Mouse (Mus musculus): ENCODE measurements at regions not wholly inside any gene's neighbourhood (a gene's known extent, or its start where the extent isn't known, plus 50 kb on each side); places are given as distances from the start of the nearest gene placed in this dataset.

DNA sequence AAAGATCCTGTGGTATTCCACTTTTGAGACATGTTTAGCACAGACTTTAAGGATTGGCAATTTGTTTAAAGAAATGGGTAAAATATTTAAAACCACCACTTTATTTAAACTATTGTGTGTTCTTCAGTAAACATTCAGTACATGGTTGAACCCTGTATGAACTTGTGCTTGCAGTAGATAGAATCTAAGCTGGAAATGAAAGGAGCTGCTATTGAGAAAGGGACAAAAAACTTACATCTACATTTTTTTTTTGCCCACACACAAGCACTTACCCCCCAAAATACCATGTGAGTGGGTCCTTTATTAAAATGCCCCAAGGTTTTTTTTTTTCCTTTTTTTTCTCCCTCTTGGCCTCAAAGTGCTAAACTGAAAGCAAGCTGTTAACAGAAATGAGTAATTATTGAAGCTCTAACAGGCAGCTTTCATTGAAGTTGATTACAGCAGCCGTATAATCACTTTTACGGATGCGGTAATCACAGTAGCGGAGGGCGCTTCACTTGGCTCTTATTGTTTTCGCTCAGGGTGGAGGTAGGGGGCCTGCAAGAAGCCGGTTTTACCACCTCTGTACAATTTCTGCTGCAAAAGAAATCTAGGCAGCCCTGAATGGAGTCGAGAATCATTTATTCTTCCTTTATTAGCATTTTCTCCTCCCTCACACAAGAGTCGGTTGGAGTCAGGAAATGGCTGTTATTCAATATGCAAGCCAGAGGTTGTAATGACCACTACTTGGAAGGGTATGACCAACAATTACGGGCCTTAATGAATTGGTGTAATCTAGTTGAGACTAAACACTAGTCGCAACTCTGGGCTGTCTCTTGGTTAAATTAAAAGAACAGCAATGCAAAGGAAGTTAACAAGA, 257.7 kb downstream of the Lmo4 start:
- DNase-seq (ENCODE audit: low spot score in 2 of 2): no peak

DNA sequence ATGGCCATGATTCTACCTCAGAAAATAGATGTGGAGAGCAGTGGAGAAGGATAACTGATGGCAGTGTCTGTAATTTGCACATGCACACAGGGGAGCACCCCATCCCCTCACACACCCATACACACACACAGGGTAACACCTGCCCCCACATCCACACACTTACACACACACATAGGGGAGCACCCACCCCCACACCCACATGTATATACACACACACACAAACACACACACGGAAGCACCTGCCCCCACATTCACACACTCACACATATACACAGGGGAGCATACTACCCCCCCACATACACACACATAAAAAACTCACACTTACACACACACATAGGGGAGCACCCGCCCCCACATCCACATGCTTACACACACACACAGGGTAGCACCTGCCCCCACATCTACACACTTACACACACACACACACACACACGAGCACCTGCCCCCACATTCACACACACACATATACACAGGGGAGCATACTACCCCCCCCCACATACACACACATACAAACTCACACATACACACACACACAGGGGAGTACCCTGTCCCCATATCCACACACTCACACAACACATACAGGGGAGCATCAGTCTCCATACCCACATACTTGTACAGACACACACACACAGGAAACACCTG, 265.8 kb downstream of the Lmo4 start:
- DNase-seq (ENCODE audit: low spot score in 2 of 2): no peak

DNA sequence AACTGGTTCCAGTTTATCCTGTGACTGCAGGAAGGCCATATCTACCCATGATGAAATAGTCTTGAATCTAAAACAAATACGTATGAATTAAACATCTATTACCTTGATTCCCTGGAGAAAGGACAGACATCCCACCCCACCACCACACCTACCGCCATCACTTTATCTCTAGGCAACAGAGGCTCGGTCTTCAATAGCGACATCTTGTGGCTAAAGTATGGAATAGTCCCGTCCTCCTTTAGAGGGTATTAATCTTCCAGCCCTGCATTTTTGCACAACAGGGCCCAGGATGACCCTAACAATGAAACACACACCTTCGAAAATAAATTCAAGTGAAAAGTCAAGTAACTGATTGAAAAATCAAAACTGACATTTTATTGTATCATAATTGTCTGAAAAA, 279.7 kb downstream of the Lmo4 start:
- no peak for DNase-seq (ENCODE audit: low spot score in 2 of 2)

DNA sequence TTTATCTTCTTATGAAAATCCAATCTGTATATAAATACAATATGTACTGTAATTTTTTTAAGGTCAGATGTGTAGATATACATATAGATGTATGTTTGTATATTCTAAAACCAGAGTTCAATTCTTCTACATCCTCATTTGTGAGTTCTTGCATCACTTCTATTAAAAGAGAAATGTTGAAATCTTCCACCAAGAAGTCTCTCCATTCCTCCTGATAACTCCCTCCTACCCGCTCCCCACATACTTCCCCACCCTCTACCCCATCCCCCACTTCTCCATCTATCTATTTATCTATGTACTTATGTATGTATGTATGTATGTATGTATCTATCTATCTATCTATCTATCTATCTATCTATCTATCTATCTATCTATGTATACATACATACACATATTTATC, 285.3 kb downstream of the Lmo4 start:
- DNase-seq (ENCODE audit: low spot score in 2 of 2): no peak

DNA sequence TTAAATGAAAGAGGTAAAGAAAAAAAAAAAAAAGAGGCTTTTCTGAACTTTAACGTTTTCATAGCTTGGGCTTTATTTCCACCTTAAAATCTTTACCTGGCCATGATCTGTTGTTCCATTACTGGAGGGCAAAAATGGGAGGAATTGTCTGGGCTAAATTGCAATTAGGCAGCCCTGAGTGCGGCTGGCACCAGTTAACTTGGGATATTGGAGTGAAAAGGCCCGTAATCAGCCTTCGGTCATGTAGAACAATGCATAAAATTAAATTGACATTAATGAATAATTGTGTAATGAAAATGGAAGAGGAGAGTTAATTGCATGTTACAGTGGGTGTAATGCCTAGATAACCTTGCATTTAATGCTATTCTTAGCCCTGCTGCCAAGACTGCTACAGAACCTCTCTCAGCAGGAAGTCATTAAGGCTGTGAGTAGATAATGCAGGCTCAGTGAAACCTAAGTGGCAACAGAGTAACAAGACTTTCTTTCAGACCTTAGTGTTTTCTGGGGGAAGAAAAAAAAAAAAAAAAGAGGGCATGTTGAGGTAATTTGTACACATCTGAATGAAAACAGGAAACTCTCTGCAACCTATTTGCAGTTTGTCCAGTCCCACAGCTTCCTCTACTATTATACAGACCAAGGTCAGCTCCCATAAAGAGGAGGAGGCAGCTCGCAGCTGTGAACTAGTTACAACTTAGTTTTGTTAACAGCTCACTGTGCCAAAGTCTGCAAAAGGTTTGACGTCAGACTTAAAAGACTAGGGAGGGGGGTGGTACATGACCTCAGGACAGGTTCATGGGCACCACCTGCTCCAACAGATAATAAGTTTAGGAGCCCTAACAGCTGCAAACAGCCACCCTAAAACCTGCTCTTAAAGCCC, 290.4 kb downstream of the Lmo4 start:
- DNase-seq (ENCODE audit: low spot score in 2 of 2): peak; percentile 51 to 65

DNA sequence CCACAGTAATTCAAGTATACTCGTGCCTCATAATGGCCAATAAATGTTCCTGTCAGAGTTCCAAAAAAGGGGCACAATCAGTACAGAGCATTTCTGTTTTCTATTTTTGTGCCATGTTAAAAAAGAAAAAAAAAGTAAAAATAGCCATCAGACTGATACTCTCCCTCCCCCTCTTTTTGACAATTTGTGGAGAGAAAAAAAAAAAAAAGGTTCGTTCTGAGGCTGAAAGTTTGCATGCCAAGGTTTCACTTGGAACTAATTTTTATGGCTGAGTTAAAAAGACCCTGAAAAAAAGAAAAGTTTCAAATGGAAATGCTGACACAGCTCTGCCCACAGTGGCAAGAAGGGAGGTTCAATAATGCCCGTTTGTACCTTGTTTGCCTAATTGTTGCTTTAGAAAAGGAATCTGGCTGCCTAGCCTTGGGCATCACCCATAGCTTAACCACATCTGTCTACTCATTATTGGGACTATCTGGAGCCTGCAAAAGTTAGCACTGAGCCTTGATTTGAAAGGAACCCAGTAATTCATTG, 291.9 kb downstream of the Lmo4 start:
- no peak for DNase-seq (ENCODE audit: low spot score in 2 of 2)

DNA sequence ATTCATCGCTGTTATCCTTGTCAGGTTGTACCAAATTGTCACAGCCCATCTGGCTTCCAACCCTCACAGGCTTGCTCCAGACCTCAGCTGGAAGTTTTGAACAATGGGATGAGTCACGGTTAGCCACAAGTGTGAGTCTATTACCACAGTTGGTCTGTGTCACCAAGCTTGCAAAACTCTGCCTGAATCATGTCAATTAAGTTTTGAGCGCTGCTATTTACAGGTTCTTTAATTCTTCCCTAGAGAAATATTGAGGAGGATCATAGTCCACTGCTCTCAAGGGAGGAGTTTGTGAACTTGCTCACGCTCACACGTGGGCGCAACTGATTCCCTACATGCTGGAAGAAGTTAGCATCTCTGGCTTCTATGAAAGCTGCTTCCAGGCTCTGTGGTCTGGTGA, 292.6 kb downstream of the Lmo4 start:
- DNase-seq (ENCODE audit: low spot score in 2 of 2): no peak

DNA sequence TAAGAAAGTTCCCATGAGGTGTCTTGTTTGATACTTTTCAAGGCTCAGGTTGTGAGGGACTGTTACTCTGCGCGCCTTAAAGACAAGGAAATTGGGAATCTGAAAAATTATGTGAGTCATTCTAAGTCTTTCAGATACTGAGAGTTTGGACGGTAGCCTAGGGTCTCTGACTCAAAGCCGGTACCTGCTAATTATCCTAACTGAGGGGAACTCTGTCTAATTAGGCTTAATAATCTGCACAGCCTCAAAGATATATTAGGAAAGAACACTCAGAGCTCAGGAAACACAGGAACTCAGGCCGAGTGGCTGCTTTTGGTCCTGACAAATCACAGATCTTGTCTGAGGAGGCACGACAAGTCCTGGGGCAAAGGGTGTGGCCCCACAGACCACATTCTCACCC, 295.7 kb downstream of the Lmo4 start:
- no peak for DNase-seq (ENCODE audit: low spot score in 2 of 2)

DNA sequence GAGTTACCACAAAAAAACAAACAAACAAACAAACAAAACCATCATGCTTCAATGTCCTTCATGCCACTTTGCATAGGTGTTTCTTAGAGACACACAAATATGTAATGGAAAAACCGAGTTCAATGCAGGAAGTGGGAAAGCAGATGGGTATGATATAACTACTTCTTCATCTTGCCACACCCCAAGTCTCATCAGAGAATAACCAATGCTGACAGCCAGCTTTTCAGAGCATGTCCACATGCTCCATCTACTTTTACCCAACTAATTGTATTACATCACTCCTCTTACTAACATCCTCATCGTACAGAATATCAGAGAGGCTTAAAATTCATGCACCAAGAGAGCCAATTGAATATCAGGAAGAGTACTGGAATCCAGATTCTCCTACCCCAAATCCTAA, 301.6 kb downstream of the Lmo4 start:
- DNase-seq (ENCODE audit: low spot score in 2 of 2): no peak

DNA sequence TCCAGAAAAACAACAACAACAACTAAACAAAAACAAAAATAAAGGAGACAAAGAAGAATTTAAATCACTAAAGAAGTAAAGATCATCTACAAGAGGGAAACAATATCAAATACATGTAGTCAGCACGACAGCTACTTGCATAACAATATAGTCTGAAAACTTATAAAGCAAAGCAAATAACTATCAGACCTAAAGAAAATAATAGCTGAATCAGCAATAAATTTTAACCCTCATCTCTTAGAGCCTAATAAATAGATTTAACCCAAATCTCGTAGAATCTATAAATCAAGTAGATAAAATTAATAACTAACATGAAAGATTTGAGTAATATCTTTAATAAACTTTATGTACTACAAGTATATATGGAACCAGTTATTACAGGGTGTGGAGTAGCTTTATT, 324.2 kb downstream of the Lmo4 start:
- DNase-seq (ENCODE audit: low spot score in 2 of 2): no peak

DNA sequence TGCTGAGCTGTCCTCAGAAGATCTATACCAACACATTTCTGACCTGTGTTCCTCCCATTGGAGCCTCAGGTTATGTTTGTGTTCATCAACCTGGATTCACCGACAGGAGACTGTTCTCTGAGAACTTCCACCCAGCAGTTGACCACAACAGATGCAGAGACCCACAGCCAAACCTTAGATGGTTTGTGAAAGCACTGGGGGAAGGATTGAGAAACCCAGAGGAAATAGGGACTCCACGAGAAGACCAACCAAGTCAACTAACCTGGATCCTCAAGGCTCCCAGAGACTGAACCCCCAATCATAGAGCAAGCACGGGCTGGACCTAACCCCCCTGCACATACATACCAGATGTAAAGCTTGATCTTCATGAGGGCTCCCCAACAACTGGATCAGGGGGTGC, 331.1 kb downstream of the Lmo4 start:
- no peak for DNase-seq (ENCODE audit: low spot score in 2 of 2)

DNA sequence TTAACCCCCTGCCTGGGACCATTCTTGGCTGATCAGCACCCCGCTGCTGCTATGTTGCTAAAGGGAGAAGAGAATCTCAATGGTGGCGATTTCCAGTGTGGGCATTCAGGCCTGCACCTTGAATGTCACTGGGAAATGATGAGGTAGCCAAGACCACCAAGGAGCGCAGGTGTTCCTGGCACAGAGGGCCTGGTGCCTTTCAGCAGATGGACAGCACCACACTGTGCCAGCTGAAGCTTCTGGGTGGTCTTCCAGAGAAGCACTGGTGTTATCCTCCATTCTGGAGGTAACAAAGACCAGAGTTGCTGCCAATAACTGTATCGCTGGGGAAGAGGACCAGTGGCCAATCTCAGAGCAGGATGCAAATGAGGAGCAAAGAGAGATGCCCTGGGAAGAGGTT, 338.5 kb downstream of the Lmo4 start:
- DNase-seq (ENCODE audit: low spot score in 2 of 2): no peak

DNA sequence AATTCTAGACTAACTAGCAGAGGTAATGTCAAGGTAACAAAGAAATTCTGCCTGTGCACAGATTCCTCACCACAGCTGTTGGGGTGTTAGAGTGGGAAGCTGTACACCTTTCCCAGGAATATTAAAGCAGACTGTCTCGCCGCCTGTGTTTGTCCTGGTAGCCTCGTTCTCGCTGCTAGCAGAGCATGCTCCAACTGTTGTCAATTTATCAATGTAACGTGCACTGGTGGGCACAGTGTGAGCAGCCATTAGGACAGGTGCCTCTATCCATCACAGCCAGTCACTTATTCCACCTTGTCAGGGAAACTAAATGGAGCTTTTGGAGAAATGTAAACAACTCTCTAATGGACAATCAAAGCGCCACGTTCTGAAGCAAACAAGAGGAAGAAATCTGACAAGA, 339.4 kb downstream of the Lmo4 start:
- DNase-seq (ENCODE audit: low spot score in 2 of 2): no peak

DNA sequence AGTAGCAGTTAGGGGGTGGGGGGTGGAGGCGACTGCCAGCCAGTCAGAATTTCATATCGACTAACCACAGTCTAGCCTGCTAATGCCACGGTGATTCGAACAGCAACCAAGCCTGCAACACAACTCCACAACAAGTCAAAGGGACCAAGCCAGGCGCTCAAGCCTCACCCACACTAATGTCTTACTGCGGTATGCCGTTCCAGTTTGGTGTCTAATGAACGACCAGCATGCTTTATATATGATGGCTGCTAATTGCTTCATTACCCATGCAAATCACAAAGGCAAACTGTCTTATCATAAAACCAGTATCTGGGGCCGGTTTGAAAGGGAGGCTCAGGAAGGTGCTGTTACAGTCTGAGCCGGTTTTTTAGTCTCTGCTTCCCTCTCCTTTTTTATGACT, 340.5 kb downstream of the Lmo4 start:
- DNase-seq (ENCODE audit: low spot score in 2 of 2): no peak

DNA sequence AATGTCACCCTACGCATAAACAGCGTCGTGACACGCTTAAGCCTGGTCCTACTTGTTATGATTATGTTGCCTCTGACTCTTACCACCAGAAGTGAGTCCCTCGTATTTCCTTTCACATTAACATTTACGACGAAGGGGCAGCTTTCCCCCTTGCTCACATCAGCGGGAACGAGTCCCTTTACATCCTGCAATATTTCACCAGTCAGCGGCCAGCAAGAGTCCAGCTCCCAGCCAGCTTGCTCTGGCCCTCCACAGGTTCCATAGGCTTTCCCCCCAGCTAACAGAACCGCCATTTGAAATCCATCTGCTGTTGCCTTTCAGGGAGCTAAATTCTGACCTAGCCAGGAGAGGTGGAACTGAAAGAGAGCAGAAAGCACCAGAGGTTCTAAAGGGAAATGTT, 342.5 kb downstream of the Lmo4 start:
- no peak for DNase-seq (ENCODE audit: low spot score in 2 of 2)

DNA sequence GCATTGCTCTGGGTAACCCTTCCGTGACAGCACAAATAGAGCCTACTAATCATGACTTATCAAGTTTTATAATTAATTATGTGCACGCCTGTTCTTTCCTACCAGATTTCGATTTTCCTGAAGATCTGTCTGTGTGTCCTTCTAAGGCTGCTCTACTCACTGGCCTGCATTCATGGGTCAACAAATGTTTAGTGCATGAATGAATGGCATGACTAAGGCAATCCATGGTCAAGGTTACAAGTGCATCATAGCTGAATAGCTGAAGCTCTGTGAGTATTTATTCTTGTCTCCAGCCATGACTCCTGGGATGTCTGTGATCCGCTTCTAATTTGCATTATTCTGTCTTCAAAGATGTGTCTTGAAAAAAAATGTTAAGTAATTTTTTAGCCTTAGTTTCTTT, 343.2 kb downstream of the Lmo4 start:
- DNase-seq (ENCODE audit: low spot score in 2 of 2): no peak

DNA sequence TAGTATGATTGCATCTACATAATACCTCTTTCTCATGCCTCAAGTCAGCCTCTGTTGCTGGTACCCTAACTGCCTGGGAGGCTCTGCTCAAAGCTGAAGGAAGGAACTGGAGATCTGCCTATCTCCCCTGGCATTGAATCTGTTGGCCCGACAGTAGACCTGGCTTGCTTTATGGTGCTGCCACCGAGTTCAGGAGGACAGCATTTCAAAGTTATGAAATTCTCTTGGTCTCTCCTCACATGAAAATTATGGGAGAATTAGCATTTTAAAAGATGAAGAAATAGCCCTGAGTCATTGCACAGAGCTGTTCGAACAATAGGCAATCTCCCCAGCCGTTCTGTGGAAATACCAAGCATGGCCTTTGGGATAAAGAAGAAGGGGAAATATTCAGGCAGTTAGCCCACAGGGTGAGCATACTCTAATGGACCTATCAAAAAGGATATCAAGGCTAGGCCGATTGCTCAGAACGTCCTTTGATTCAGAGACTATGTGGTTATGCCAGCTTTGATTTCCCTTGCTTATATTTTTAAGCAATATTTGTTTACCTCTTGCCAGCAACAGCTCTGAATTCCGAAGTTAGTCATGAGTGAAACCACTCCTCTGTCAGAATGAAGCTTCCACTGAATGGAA, 369.3 kb downstream of the Lmo4 start:
- no peak for DNase-seq (ENCODE audit: low spot score in 2 of 2)

DNA sequence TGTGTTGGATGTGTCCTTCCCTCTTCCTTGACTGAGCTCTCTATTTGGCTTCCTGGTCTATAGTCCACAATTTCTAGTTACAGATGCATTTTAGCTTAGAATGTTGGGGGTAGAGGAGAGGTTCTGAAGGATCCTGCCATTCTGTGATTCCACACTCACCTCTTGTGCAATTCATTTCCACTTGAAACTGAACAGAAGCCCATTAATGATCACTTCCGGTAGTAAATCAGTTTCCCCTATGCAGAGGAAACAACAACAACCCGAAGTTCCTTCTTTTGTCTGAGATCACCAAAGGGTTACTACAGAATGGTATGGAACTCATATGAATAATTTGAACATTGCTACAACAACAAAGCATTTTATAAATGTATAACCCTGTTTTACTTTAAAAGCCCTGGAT, 370.3 kb downstream of the Lmo4 start:
- DNase-seq (ENCODE audit: low spot score in 2 of 2): no peak

DNA sequence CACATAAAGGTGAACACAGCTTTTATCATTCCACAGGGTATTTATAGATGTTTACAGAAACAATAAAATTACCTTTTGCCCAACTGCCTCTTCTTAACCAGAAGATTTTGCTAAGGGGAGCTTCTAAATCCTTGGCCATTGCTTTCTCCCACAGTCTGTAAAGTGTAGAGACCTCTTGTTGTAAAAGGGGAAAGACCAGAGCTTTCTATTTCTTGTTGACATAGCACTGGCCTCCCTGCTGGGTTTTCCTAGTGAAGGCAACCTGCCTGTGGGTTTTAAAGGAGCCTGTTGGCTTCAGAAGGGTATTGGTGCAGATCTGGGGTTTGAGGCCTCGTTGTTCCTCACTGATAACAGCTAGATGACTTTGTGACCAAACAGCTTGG, 381.6 kb downstream of the Lmo4 start:
- DNase-seq (ENCODE audit: low spot score in 2 of 2): no peak

DNA sequence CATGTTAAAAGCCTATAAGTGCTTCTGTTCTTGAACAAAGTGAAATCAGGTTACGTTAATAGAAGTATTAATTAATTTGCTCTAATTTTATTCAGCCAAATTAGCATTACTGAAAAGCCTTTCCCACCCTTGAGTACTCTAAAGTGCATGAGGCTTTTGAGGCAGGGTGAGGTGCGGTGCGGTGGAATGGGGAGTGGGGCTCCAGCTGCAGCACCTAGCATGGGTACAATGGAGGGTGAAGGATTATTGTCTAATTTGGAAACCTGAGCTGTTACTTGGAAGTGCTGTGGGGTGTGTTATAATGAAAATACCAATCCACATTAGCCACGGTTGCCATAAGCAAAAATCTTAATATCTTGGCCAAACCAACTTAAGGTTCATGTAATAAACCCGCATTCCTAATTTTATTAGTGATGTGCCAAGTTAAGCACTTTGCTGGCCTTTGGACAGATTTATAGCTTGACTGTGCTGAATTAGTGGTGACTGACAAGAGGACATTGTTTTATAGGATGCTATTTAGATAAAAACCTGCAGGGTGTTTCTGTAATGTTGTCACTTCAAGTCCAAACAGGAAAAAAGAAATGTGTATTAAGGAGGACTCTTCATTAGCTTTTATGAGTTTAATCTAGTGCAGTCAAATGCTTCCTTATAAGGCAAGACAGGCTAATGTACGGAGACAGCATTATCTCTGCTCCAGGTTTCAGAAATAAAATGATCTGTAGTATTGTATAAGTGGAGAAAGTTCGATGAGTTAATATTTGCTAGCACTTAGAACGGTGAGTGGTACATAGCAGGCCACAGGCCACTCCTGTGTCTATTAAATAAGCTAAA, 382.2 kb downstream of the Lmo4 start:
- no peak for DNase-seq (ENCODE audit: low spot score in 2 of 2)

DNA sequence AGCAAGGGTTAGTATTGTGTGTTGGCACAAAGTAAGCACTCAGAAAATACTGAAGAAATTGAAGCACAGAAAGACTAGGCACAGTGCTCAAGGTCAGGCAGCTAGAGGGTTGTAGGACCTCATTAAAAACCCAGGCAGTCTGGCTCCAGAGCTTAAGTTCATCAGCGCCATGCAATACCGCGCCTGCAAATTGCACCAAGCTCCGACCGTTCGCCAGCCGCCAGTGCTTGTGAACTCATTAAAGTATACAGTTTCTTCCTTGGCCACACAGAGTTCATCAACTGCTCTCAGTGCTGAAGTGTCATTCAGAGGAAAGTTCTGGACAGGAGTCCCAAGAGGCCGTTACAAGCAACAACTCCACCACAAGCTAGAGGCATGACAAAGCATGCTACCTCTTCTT, 397.5 kb downstream of the Lmo4 start:
- no peak for DNase-seq (ENCODE audit: low spot score in 2 of 2)
